8 mouse cellular contexts compared by ENCODE assay signal in genomic region chr4:107923803-107924194, GRCm38 (mm10). TPM values are rescaled to one million over a fixed set of nuclear protein-coding genes. Genes with fewer than 3 reads are reported as not detected.
DNase-seq lines count a peak whose midpoint lies in the region; ATAC-seq lines count a peak whose summit lies in the region.

No protein-coding gene starts in this region.

- no peaks in the 10 kb centered on the region for H3K27me3 ChIP-seq in heart, embryonic 14.5 days (ENCODE audit: control insufficient read depth, insufficient read depth, low read length)
- H3K27me3 ChIP-seq in hindbrain, embryonic 14.5 days (ENCODE audit: control insufficient read depth, insufficient read depth, low read length): no peaks in the 10 kb centered on the region
- H3K27me3 ChIP-seq in midbrain, embryonic 12.5 days: no peaks in the 10 kb centered on the region

- no peak overlapping the region for H3K9ac ChIP-seq in heart, embryonic 14.5 days (ENCODE audit: low read length)
- H3K9ac ChIP-seq in hindbrain, embryonic 14.5 days: no peak overlapping the region
- no peak overlapping the region for H3K9ac ChIP-seq in midbrain, embryonic 12.5 days (replicated peaks)

- no peaks in the 10 kb centered on the region for H3K9me3 ChIP-seq in heart, embryonic 14.5 days (ENCODE audit: control insufficient read depth, low read length)
- no peaks in the 10 kb centered on the region for H3K9me3 ChIP-seq in hindbrain, embryonic 14.5 days (ENCODE audit: control insufficient read depth, low read length)
- no peaks in the 10 kb centered on the region for H3K9me3 ChIP-seq in midbrain, embryonic 12.5 days

- no peak for DNase-seq in heart, postnatal 25 days (ENCODE audit: low spot score)
- DNase-seq in hindbrain, embryonic 14.5 days (ENCODE audit: low spot score): no peak
- no peak for DNase-seq in adrenal gland, postnatal 14 days
- no peak for DNase-seq in adrenal gland, adult 2 months
- DNase-seq in left cerebral cortex, postnatal 10 days (ENCODE audit: extremely low spot score in 1 of 2, low spot score in 2 of 2): no peak

- ATAC-seq in heart, embryonic 14.5 days (ENCODE audit: insufficient number of reproducible peaks, insufficient read depth, low FRiP score, low read depth): no peak
- ATAC-seq in activated CD4-positive, CD25-positive, alpha-beta regulatory T cell, adult 4 months: peak; percentile 28
- ATAC-seq in hindbrain, embryonic 14.5 days (ENCODE audit: low FRiP score): no peak; the same call in 1 of the 2 replicates
- ATAC-seq in midbrain, embryonic 12.5 days (ENCODE audit: low FRiP score, low read depth): peak; percentile 60; the same call in 1 of the 2 replicates

- 0 out of 2 replicates have a peak, but pooled peaks cover 5% of the 10 kb centered on the region for H3K36me3 ChIP-seq in heart, embryonic 14.5 days (ENCODE audit: control insufficient read depth, insufficient read depth, low read length)
- H3K36me3 ChIP-seq in hindbrain, embryonic 14.5 days (replicated peaks; ENCODE audit: control insufficient read depth, insufficient read depth): no peaks in the 10 kb centered on the region
- no peaks in the 10 kb centered on the region for H3K36me3 ChIP-seq in midbrain, embryonic 12.5 days

- H3K27ac ChIP-seq in heart, embryonic 14.5 days (replicated peaks in 1 of 2; ENCODE audit: control insufficient read depth in 1 of 2, insufficient read depth in 1 of 2, low read depth in 2 of 2, low read length in 2 of 2): no peak overlapping the region
- H3K27ac ChIP-seq in hindbrain, embryonic 14.5 days: no peak overlapping the region
- no peak overlapping the region for H3K27ac ChIP-seq in midbrain, embryonic 12.5 days (replicated peaks)

- H3K4me1 ChIP-seq in heart, embryonic 14.5 days (ENCODE audit: control insufficient read depth in 2 of 2, insufficient read depth in 2 of 2, low read length in 2 of 2): peaks cover 11 to 30% of the 10 kb centered on the region in 2 experiments
- peaks cover 8% of the 10 kb centered on the region; the same call in 1 of the 2 replicates for H3K4me1 ChIP-seq in hindbrain, embryonic 14.5 days (replicated peaks; ENCODE audit: control insufficient read depth, insufficient read depth, low read length)
- peaks cover 11% of the 10 kb centered on the region for H3K4me1 ChIP-seq in midbrain, embryonic 12.5 days

- WGBS in heart, embryonic 14.5 days: 41% methylated on average over 7 of the region's 7 CpGs
- 45% methylated on average over 7 of the region's 7 CpGs for WGBS in hindbrain, embryonic 14.5 days
- 55% methylated on average over 7 of the region's 7 CpGs for WGBS in midbrain, embryonic 12.5 days

- intact Hi-C loops in heart, postnatal 25 days (cut with DNase I): loop anchor here (2.0 to 10.0 kb wide), 3 partner anchors 33 to 401 kb away; partner anchors contain the start of gene Coa7
- intact Hi-C loops in left cerebral cortex, postnatal 10 days (cut with DNase I): loop anchor here (10.0 kb wide), 1 partner anchor 311 kb away; no protein-coding TSS in a partner anchor

- peak overlapping the region; percentile 70 for H3K4me2 ChIP-seq in heart, embryonic 14.5 days (ENCODE audit: low read length)
- peak overlapping the region; percentile 82 for H3K4me2 ChIP-seq in hindbrain, embryonic 14.5 days (replicated peaks)
- H3K4me2 ChIP-seq in midbrain, embryonic 12.5 days (replicated peaks): peak overlapping the region; percentile 80

- H3K4me3 ChIP-seq in heart, embryonic 14.5 days (ENCODE audit: control insufficient read depth in 1 of 2, insufficient read depth in 1 of 2, low read depth in 1 of 2, low read length in 2 of 2): peak overlapping the region; percentile 61 to 72
- peak overlapping the region; percentile 62 for H3K4me3 ChIP-seq in hindbrain, embryonic 14.5 days (replicated peaks; ENCODE audit: low read length)
- peak overlapping the region; percentile 66 for H3K4me3 ChIP-seq in midbrain, embryonic 12.5 days

RNA-seq across cellular contexts. Expression of gene Cpt2, which starts 0.4 kb away (rescaled TPM):
- 68.5 and 75.6 TPM in 2 replicates for polyA plus RNA-seq in heart, embryonic 14.5 days (2014; fragmentation: Nextera tagmentation; extraction: Ambion mirVana)
- 100 to 1,000 TPM; 269 to 275 TPM for total RNA-seq in heart, postnatal 25 days (2021)
- 10 to 100 TPM; 14.2 to 16.7 TPM for polyA plus RNA-seq in activated CD4-positive, CD25-positive, alpha-beta regulatory T cell, adult 4 months (2017; shearing (Covaris generic))
- polyA plus RNA-seq in hindbrain, embryonic 14.5 days (2014; fragmentation: Nextera tagmentation; extraction: Ambion mirVana): 18.4 and 19.4 TPM in 2 replicates
- 28.5 and 31.8 TPM in 2 replicates for polyA plus RNA-seq in midbrain, embryonic 12.5 days (2016; fragmentation: Nextera tagmentation; extraction: Ambion mirVana)
- total RNA-seq in adrenal gland, postnatal 14 days (2021): 247 and 275 TPM in 2 replicates
- total RNA-seq in adrenal gland, adult 2 months (2021): 100 to 1,000 TPM; 231 to 235 TPM
- polyA plus RNA-seq in adrenal gland, adult 2 months (2012; rRNA removed): 475 and 582 TPM in 2 replicates
- total RNA-seq in left cerebral cortex, postnatal 10 days (2021): 1 to 10 TPM; 3.9 to 4.8 TPM

RNA-seq across cellular contexts. Expression of gene 0610037L13Rik, which starts 34.2 kb away (rescaled TPM):
- 110 and 111 TPM in 2 replicates for polyA plus RNA-seq in heart, embryonic 14.5 days (2014; fragmentation: Nextera tagmentation; extraction: Ambion mirVana)
- 10 to 100 TPM; 52.3 to 57.1 TPM for total RNA-seq in heart, postnatal 25 days (2021)
- polyA plus RNA-seq in activated CD4-positive, CD25-positive, alpha-beta regulatory T cell, adult 4 months (2017; shearing (Covaris generic)): 10 to 100 TPM; 51.9 to 56.9 TPM
- 96.5 and 97.5 TPM in 2 replicates for polyA plus RNA-seq in hindbrain, embryonic 14.5 days (2014; fragmentation: Nextera tagmentation; extraction: Ambion mirVana)
- polyA plus RNA-seq in midbrain, embryonic 12.5 days (2016; fragmentation: Nextera tagmentation; extraction: Ambion mirVana): 107 and 117 TPM in 2 replicates
- 75.3 and 75.4 TPM in 2 replicates for total RNA-seq in adrenal gland, postnatal 14 days (2021)
- total RNA-seq in adrenal gland, adult 2 months (2021): 10 to 100 TPM; 74.1 to 77.3 TPM
- 12.9 and 16.2 TPM in 2 replicates for polyA plus RNA-seq in adrenal gland, adult 2 months (2012; rRNA removed)
- 10 to 100 TPM; 63.3 to 67.7 TPM for total RNA-seq in left cerebral cortex, postnatal 10 days (2021)

RNA-seq across cellular contexts. Expression of gene Magoh, which starts 44.2 kb away (rescaled TPM):
- polyA plus RNA-seq in heart, embryonic 14.5 days (2014; fragmentation: Nextera tagmentation; extraction: Ambion mirVana): 85.5 and 94.5 TPM in 2 replicates
- 10 to 100 TPM; 42.2 to 47.8 TPM for total RNA-seq in heart, postnatal 25 days (2021)
- polyA plus RNA-seq in activated CD4-positive, CD25-positive, alpha-beta regulatory T cell, adult 4 months (2017; shearing (Covaris generic)): 100 to 1,000 TPM; 132 to 135 TPM
- polyA plus RNA-seq in hindbrain, embryonic 14.5 days (2014; fragmentation: Nextera tagmentation; extraction: Ambion mirVana): 109 and 115 TPM in 2 replicates
- polyA plus RNA-seq in midbrain, embryonic 12.5 days (2016; fragmentation: Nextera tagmentation; extraction: Ambion mirVana): 206 and 210 TPM in 2 replicates
- 91.3 and 98.1 TPM in 2 replicates for total RNA-seq in adrenal gland, postnatal 14 days (2021)
- 10 to 100 TPM; 70.2 to 77.2 TPM for total RNA-seq in adrenal gland, adult 2 months (2021)
- polyA plus RNA-seq in adrenal gland, adult 2 months (2012; rRNA removed): 15.2 and 17.8 TPM in 2 replicates
- 10 to 100 TPM; 43.9 to 46.4 TPM for total RNA-seq in left cerebral cortex, postnatal 10 days (2021)

RNA-seq across cellular contexts. Expression of gene Slc1a7, which starts 44.3 kb away (rescaled TPM):
- polyA plus RNA-seq in heart, embryonic 14.5 days (2014; fragmentation: Nextera tagmentation; extraction: Ambion mirVana): not detected in 2 replicates
- under 1 TPM; 0.29 to 0.39 TPM for total RNA-seq in heart, postnatal 25 days (2021)
- polyA plus RNA-seq in activated CD4-positive, CD25-positive, alpha-beta regulatory T cell, adult 4 months (2017; shearing (Covaris generic)): under 1 TPM in 1 of 2 experiments, not detected in 1; 0.17 TPM
- polyA plus RNA-seq in hindbrain, embryonic 14.5 days (2014; fragmentation: Nextera tagmentation; extraction: Ambion mirVana): 0.08 TPM in 1 of 2 replicates, not detected in the other
- polyA plus RNA-seq in midbrain, embryonic 12.5 days (2016; fragmentation: Nextera tagmentation; extraction: Ambion mirVana): not detected in 2 replicates
- 0.26 and 0.44 TPM in 2 replicates for total RNA-seq in adrenal gland, postnatal 14 days (2021)
- total RNA-seq in adrenal gland, adult 2 months (2021): under 1 TPM; 0.20 to 0.48 TPM
- polyA plus RNA-seq in adrenal gland, adult 2 months (2012; rRNA removed): 0.20 and 0.22 TPM in 2 replicates
- not detected for total RNA-seq in left cerebral cortex, postnatal 10 days (2021)

Comparison
In these comparisons a context has a peak if more than half of its experiments do, and no peak if none do; other contexts are left out.
1. ATAC-seq: peak in activated CD4-positive, CD25-positive, alpha-beta regulatory T cell, adult 4 months (single experiment) and midbrain, embryonic 12.5 days (single experiment); none in heart, embryonic 14.5 days (single experiment) and hindbrain, embryonic 14.5 days (single experiment).
2. Peak in every context shown above with its lines, with median percentiles within 50 percentile points of each other: H3K4me2 ChIP-seq and H3K4me3 ChIP-seq.